Mouse (Mus musculus): ENCODE data around the gene Mrpl43.
A peak's percentile ranks its signal among the peaks of the same experiment; 100 is the strongest.
"Not testable (repeated sequence)": the region's sequence is repeated elsewhere in the genome, so short reads cannot be mapped to it uniquely, and the experiment has no call there.

Gene Mrpl43

GRCm38 (mm10) chr19:45005957-45006712 is at the start of gene Mrpl43:
Gene Mrpl43 (minus strand): TSS chr19:45006442.
- DNase-seq (ENCODE audit: low spot score in 2 of 2), result peak; percentile 97 to 98

DNA sequence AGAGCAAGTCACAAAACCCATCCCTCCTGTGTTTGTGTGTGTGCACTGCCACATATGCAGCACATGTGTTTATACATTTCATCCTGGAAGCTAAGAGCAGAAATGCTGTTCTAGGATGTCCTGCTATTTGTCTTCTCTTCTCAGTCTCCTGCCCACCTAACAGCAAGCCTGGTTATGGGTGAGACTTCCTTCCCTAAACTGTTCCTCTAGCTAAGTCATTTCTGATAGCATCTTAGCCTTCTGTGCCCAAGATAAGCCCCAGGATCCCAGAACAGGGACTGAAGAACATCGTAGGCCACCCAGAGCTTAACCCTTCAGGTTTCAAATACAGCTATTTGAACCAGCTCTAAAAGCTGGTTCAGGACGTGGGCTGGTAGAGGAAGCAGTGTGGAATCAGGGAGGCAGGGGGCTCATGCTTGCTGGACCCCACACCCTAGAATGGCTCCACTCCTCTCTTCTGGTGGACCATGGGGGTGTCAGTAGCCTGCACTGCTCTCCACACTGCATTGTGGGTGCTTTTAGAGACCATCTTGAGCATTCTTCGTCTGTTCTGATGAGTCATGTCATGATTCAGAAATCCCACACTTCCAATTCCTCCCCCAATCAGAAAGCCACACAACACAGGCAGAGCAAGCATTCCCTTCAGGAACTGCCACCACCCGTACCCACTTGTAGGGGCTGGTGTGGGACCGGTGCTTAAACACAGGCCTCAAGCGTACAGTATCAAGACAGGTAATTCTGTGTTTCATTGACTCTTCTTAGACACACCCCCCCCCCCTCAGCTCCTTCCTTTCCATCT is 48.8 kb upstream of the Mrpl43 start:
- DNase-seq (ENCODE audit: low spot score in 2 of 2), result peak; percentile 56 to 63

- DNase-seq (ENCODE audit: low spot score in 2 of 2), result no peak
These were observed 47.2 kb upstream of the Mrpl43 start for GRCm38 (mm10) chr19:45053451-45053850.

- DNase-seq (ENCODE audit: low spot score in 2 of 2), result no peak
These were observed 43.3 kb upstream of the Mrpl43 start for GRCm38 (mm10) chr19:45049523-45049922.

GRCm38 (mm10) chr19:45048644-45049365 is 42.6 kb upstream of the Mrpl43 start:
- no peak for DNase-seq (ENCODE audit: low spot score in 2 of 2)

DNA sequence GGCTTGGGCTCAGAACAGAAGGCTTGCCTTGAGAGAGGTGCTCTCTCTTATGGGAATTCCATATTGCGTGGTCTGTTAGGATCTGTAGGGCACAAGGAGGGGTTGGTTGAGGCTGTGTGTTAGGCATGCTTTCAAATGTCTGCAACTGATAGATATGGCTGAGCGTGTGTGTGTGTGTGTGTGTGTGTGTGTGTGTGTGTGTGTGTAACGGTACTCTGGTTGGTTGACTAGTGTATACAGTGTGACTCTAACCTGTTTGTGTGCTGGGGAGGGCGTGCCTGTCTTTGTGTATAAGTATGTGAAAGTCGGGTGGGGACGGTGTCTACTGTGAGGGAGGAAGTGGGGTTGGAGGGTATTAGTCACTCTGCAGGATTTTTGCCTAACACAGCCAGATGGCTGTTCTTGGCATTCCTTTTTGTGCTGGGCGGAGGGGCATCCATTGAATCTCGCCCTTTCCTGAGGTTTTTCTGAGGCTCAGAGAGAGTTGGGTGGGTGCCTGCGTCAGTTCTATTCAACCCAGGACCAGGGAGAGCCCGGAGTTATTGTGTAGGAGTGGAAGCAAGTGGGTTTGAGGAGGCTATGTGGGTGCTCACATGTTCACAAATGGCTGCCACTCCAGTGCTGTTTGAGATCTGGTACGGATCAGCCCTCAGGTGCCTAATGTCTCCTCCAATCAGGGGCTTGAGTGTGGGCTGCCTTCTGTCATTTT is 41.8 kb upstream of the Mrpl43 start:
- peak; percentile 86 to 91 for DNase-seq (ENCODE audit: low spot score in 2 of 2)

DNA sequence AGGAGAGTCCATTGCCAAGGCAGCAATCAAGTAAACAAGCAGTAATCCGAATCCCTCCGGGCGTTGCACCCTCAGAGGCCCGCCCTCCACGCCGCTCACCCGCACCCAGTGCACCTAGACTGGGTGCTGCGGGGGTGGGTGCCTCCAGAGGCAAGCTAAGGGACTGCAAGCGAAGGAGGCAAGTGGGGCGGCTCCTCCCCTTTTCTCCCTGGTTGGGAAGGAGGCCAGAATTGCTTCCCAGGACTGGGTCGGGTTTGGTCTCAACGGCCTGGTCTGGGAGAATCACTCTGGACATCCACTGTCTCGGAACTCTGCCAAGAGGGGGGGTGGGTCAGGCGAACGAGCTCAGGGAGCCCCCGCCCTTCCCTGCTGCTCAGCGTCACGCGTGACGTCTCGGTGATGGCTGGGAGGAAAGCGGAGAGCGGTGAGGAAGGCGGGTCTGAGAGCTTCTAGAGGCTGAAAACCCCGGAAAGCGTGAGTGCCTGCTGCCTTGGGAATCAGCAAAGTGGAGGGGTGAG is 41.2 kb upstream of the Mrpl43 start, which contains the start of gene Sfxn3:
Sfxn3 (plus strand) TSS at position 87 of the 518 bp plus-strand sequence.
- DNase-seq (ENCODE audit: low spot score in 2 of 2), result peak; percentile 91 to 95

GRCm38 (mm10) chr19:45046523-45047321 is 40.5 kb upstream of the Mrpl43 start:
- peak; percentile 78 to 91 for DNase-seq (ENCODE audit: low spot score in 2 of 2)

DNA sequence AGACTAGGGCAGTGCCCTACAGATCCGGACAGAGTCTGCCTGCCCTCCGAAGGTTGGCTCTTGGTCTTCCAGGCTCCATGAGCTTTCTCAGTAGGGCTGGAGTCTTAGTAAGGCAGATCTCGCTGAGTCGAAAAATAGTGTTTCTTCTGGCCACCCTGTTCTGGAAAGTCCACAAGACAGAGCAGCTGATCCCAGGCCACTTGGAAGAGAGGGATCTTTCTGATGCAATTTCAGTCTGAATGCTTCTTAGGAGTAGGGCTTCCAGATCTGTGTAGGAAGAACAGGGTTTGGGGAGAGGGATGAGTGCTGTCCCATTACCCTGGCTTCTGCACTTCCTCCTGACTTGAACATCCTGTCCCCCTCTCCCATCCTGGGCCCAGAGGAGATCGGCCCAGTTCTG is 39.4 kb upstream of the Mrpl43 start, which contains the start of gene Pdzd7:
Pdzd7 (minus strand) TSS at position 67 of the 400 bp plus-strand sequence.
- DNase-seq (ENCODE audit: low spot score in 2 of 2), result no peak

- no peak for DNase-seq (ENCODE audit: low spot score in 2 of 2)
These were observed 39.0 kb upstream of the Mrpl43 start for GRCm38 (mm10) chr19:45045236-45045635.

GRCm38 (mm10) chr19:45044389-45044927 is 38.2 kb upstream of the Mrpl43 start:
- no peak for DNase-seq (ENCODE audit: low spot score in 2 of 2)

DNA sequence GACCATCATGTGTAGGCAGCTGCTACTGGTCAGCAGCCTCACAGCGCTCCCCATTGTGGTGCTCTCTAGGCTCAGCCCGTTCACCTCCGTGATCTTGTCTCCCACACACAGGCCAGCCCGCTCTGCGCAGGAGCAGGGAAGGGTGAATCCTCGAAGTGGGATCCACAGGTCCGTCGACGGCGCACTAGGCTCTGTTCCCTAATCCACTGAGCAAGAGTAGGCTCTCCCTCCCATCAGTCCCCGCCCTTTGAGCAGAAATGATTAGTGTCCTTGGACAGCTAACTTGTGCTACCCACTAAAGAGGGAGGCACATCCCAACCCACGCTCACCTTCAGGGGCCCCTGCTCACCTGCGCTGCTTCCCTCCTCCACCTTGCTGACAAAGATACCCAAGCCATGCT is 34.0 kb upstream of the Mrpl43 start:
- no peak for DNase-seq (ENCODE audit: low spot score in 2 of 2)

DNA sequence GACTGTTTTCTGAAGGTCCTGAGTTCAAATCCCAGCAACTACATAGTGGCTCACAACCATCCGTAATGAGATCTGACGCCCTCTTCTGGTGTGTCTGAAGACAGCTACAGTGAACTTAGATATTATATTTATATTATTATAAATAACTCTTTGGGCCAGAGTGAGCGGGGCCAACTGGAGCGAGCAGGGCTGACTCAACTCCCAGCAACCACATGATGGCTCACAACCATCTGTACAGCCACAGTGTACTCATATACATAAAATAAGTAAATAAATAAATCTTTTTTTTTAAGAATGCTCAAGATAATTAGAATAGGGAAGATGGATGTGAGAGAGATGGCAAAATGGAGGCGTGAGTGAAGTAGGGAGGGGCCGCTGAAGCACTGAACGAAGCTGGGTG is 32.0 kb upstream of the Mrpl43 start:
- DNase-seq (ENCODE audit: low spot score in 2 of 2), result not testable (repeated sequence)

GRCm38 (mm10) chr19:45036867-45037266 is 30.6 kb upstream of the Mrpl43 start:
- DNase-seq (ENCODE audit: low spot score in 2 of 2), result no peak

DNA sequence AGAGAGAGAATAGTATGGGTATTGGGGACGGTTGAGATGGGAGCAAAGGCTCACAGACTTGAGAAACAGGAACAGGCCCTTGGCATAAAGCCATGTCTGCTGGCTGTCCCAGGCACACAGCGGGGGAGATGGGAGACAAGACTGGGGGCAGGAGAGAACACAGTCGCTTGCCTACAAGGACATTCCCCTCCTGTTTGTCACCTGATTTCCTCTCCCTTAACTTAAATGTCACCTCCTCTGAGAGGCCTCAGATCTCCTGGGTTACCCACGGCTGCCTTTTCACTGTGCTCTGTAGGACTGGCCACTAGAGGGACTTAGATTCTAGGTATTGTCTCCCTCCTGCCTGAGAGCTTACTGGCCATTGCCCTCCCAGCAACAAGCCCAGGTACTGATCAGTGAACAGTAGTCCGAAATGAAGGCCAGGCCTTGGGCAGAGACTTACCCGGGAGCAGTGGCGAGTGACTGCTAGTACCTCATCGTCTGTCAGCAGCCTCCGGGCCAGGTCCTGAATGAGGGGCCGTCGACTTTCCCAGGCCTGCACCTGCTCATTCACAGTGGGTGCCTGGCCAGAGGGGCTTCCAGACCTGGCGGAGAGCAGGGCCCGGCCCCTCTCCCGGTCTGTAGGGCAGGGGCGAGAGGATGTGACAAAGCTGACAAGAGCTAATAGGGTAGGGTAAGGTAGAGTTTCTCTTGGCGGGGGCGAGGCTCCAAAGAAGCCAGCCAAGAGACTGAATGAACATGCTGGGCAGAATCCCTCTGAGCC is 26.5 kb upstream of the Mrpl43 start:
- DNase-seq (ENCODE audit: low spot score in 2 of 2), result no peak

DNA sequence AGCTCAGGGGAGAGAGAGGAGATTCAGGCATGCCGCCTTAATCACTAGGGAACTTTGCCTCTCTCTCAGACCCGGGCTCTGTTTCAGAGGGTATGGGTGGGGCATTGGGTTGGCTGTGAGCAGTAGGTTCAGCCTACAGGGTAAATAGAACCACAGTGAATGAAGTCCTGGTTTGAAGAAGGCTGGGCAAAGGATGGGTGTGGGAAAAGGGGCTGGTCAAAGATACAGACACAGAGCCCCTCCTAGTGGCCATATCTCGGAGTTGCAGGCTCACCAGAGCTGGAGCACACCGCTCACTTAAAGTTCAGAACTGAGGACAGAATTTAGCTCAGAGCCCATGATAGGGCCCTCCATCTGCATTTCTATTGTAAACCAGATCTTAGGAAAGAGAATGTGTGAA is 25.5 kb upstream of the Mrpl43 start:
- DNase-seq (ENCODE audit: low spot score in 2 of 2), result peak; percentile 72 to 78

DNA sequence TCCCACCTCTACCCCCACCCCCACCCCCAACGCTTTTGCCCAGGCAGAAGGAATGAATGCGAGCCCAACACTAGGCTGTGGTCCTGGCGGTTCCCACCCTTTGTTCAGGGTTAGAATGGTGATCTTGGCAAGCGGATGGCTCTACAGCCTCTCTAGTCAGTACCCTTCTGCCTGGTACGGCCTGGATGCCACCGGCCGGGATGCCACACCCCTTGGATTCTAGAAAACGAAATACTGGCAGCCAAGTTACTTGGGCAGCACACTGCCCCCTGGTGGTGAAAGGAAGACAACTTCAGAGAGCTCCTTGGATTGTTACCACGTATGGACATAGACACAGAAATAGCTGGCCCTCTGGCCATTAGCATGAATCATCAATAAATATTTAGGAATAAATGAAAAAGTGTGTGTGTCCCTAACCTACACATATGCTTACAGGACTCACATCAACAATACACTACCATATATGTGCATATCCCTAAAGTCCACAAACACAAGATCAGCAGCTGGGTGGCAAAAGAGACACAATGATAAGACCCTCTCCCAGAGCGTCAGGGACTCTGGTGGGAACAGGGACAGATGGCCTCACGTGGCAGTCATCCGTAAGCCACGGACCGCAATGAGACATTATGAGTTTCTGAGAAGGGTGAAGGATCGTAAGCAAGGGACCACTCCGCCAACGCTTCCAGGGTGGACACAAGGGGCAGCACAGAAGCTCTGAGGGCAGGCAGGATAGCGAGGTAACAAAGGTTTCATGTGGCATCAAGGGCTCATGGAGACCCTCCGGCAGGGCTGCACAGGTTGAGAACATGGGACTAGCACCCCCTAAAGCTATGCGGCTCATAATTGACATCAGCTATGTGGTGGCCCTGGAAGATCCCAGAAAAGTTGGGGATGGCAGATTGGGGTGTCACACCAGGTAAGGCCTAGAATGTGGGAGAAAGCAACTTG is 24.8 kb upstream of the Mrpl43 start:
- peak; percentile 79 to 86 for DNase-seq (ENCODE audit: low spot score in 2 of 2)

- peak in 1 of 2 experiments; percentile 61 for DNase-seq (ENCODE audit: low spot score in 2 of 2)
These were observed 23.9 kb upstream of the Mrpl43 start for GRCm38 (mm10) chr19:45030111-45030510.
